Mouse (Mus musculus) midbrain, embryonic 16.5 days (tissue): Measurements from ENCODE around the gene Parl. TPM values are rescaled to one million over a fixed set of nuclear protein-coding genes. Genes with fewer than 3 reads are reported as not detected.

ENCODE experiments used
- ATAC-seq: fragments of 200-750 bp; cut with Nextera tagmentation; 2 replicates; pipeline ENCODE4 v1.8.0; 2017; ENCODE audit warnings: moderate TSS enrichment
- H3K27ac ChIP-seq: fragments of 300-500 bp; sonication (generic); 2 replicates; pipeline ENCODE4 v1.5.1; 2014; ENCODE audit warnings: mild to moderate bottlenecking, low read length, mixed read lengths
- H3K27me3 ChIP-seq: fragments of 300-500 bp; sonication (generic); 2 replicates; pipeline ENCODE4 v1.6.1; 2014; ENCODE audit warnings: low read depth, low read length, mixed read lengths; ENCODE audit not compliant: control insufficient read depth, insufficient read depth
- H3K36me3 ChIP-seq: fragments of 300-500 bp; sonication (generic); 2 replicates; pipeline ENCODE4 v1.6.1; 2014; ENCODE audit warnings: mild to moderate bottlenecking, low read length, moderate library complexity, mixed read lengths; ENCODE audit not compliant: control insufficient read depth, insufficient read depth
- H3K4me1 ChIP-seq: fragments of 300-500 bp; sonication (generic); 2 replicates; pipeline ENCODE4 v1.6.1; 2014; ENCODE audit warnings: mild to moderate bottlenecking, low read length, mixed read lengths; ENCODE audit not compliant: control insufficient read depth, insufficient read depth
- H3K4me2 ChIP-seq: fragments of 300-500 bp; sonication (generic); 2 replicates; pipeline ENCODE4 v1.6.1; 2014; ENCODE audit warnings: mild to moderate bottlenecking, low read length, mixed read lengths
- H3K4me3 ChIP-seq: fragments of 300-500 bp; sonication (generic); 2 replicates; pipeline ENCODE4 v1.5.1; 2014; ENCODE audit warnings: low read depth, mild to moderate bottlenecking, low read length, moderate library complexity, mixed read lengths
- H3K9ac ChIP-seq: fragments of 300-500 bp; sonication (generic); 2 replicates; pipeline ENCODE4 v1.6.1; 2014; ENCODE audit warnings: low read depth, low read length, mixed read lengths
- H3K9me3 ChIP-seq: fragments of 300-500 bp; sonication (generic); replicated peaks from 2 replicates; pipeline ENCODE4 v1.6.1; 2014; ENCODE audit warnings: mild to moderate bottlenecking, low read length, mixed read lengths; ENCODE audit not compliant: control insufficient read depth, poor library complexity, severe bottlenecking
- WGBS: fragments of 180-500 bp; shearing (Covaris S2); extraction: QIAGEN DNeasy Blood & Tissue Kit; methylation state at CpG from one replicate; pipeline ENCODE4 v1.1.7; 2014; 5-methylcytosine and 5-hydroxymethylcytosine counted together
- polyA plus RNA-seq: library from polyadenylated mRNA; unstranded; fragments of >200 nt; fragmentation: Nextera tagmentation; extraction: Ambion mirVana; gene quantifications from 2 replicates; pipeline ENCODE4 v1.2.1, GENCODE M21; 2015

The Parl gene
- polyA plus RNA-seq, 1 experiment from 2014 or later, result 76.3 TPM

DNA sequence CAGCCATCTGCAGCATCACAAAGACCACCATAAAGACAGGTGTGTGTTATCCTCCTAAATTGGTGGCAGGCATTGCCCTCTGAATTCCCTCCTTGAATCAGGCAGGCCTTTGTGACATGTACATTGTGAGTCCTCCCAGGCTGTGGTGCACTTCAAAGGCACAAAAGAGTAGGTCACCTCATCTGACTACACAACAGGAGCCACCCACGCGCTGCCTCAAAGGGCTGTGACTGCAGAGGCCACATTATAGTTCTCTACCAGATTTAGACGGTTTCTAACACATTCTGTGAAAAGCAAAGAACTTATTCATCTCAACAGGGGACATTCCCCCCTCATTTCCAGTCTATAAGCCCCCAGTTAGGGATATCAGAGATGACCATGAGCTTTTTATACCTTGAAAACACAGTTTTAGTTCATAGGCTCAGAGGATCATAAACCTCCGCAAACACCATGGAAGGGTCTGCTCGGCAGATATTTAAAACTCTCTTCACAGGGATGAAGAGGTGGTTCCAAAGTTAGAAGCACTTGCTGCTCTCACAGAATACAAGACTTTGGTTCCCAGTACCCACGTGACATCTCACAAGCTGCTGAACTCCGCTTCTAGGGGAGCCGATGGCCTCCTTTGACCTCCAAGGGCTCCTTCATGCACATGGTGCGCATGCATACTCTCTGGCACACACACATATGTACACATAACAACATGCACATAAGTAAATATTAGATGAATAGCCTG is 53.6 kb downstream of the Parl start:
- 81% methylated on average over 9 of the region's 9 CpGs for WGBS
- Histone ChIP-seq H3K27ac (no peak overlapping the region), H3K9me3 (no peaks in the 10 kb centered on the region), H3K9ac (no peak overlapping the region), H3K4me2 (no peak overlapping the region), H3K4me1 (no peaks in the 10 kb centered on the region), H3K4me3 (no peak overlapping the region), H3K27me3 (no peaks in the 10 kb centered on the region), H3K36me3 (no peaks in the 10 kb centered on the region)
- peak; percentile 64; the same call in 1 of the 2 replicates for ATAC-seq

DNA sequence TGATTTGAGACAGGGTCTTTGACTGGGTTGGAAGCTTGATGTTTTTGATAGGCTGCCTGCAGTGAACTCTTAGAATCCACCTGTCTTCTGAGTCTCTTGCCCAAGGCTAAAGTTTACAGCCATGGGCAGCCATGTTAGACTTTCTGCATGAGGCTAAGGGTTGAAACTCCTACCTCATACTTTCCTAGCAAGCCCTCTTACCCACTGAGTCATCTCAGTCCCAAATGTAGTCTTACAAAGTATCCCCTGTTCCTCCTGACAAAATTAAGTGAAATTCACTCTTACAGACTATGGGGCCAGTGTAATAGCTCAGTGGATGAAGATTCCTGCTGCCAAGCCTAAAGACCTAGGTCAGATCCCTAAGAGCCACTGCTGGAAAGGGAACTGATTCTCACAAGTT is 55.1 kb downstream of the Parl start:
- Histone ChIP-seq H3K27ac (no peak overlapping the region), H3K9ac (no peak overlapping the region), H3K9me3 (no peaks in the 10 kb centered on the region), H3K36me3 (no peaks in the 10 kb centered on the region), H3K4me3 (no peak overlapping the region), H3K27me3 (no peaks in the 10 kb centered on the region), H3K4me1 (no peaks in the 10 kb centered on the region), H3K4me2 (no peak overlapping the region)
- no peak for ATAC-seq

DNA sequence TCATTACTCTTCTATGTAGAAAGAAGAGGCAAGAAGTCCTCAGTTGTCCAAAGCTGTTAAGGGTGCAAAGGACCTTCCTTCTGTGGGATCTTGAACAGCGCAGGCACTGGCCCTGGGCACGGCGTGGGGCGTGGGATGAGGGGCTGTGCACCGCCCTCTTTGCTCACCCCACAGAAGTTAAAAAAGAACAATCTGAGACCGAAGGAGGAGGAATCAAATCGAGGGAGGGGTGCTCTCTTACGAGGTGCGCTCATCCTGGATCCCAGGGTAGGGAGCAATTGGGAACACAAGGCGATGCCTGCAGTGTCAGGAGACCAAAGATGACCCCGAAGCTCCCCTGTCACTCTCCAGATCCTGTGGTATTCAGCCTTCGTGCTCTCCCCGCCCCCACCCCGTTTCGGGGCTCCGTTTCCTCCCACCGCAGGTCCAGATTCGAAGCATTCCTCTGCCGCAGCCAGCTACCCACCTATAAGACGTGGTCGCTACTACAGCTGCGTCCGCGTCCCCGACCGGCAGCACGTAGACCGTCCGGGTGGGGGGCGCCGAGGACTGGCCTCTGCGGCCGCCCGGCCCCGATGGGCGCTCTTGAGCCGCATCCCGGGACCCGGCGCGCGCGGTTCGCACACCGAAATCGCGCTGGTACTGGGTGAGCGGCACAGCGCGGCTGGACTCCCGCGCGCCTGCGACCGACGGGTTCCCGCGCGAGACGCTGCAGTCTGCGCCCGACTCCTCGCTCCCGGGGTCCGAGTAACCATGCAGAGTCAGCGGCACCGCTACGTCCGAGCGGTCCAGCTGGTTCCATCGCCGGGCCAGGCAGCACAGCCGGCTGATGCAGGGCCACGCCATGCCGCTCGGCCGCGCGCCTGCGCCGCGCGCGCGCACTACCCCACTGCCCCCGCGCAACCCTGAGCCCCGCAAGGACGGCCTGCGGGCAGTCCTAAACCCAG is 61.4 kb downstream of the Parl start, which contains the start of gene Map6d1:
Gene Map6d1, minus strand, starts transcription at position 891 of the 947 bp plus-strand sequence.
- Histone ChIP-seq H3K4me1 (peaks cover 4% of the 10 kb centered on the region), H3K4me2 (peak within 1 kb of the TSS; percentile 87), H3K36me3 (no peaks in the 10 kb centered on the region), H3K27me3 (no peaks in the 10 kb centered on the region), H3K4me3 (peak within 1 kb of the TSS; percentile 82), H3K9me3 (no peaks in the 10 kb centered on the region), H3K27ac (peak within 1 kb of the TSS; percentile 90), H3K9ac (peak within 1 kb of the TSS; percentile 90)
- under 1% methylated on average over 90 of the region's 90 CpGs for WGBS
- ATAC-seq, result peak; percentile 94

DNA sequence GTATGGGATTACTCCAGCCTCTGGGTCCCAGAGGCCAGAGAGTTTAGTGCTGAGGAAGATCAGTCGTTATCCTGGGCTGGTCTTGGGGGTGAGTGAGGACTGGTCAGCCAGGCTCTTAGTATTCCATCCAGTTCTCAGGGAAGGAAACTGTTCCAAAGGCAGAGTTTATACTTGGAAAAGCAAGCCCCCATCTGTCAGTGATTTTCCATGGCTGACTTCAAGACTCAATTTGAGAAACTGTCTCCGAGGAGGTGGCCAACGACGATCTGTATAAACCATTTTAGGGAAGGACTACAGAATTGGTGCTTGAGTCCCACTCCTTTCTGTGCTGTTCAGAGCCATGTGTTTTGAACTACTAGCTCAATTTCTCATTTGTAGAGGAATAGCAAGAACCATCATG is 63.5 kb downstream of the Parl start:
- H3K9ac ChIP-seq, result no peak overlapping the region
- H3K9me3 ChIP-seq, result no peaks in the 10 kb centered on the region
- H3K27ac ChIP-seq, result no peak overlapping the region
- WGBS, result 90% methylated on average over 4 of the region's 4 CpGs
- no peak overlapping the region for H3K4me3 ChIP-seq
- no peak for ATAC-seq
- H3K4me1 ChIP-seq, result peaks cover 4% of the 10 kb centered on the region
- H3K27me3 ChIP-seq, result no peaks in the 10 kb centered on the region
- H3K4me2 ChIP-seq, result no peak overlapping the region
- no peaks in the 10 kb centered on the region; the same call in 1 of the 2 replicates for H3K36me3 ChIP-seq

DNA sequence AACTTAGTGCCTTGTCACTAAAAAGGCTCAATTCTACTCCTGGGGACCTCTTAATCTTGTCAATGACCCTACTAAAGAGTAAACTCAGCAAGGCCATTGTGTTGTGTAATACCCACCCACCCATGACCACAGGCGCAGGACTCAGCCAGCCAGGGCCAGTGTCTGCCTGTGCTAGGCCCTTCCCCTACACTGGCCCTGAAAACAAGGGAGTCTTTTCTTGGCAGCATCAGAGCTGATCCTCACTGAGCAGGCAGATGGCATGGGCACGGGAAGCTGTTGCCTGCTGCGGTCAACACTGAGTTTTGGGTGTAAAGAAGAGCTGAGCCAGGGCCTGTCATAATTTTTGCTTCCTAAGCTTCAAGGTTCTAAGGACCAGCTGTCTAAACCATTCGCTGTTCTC is 64.8 kb downstream of the Parl start:
- Histone ChIP-seq H3K9me3 (no peaks in the 10 kb centered on the region), H3K27ac (no peak overlapping the region; the same call in 1 of the 2 replicates), H3K4me2 (no peak overlapping the region), H3K27me3 (no peaks in the 10 kb centered on the region), H3K36me3 (peaks cover 2% of the 10 kb centered on the region; the same call in 1 of the 2 replicates), H3K4me1 (peaks cover 4% of the 10 kb centered on the region), H3K4me3 (no peak overlapping the region), H3K9ac (no peak overlapping the region)
- WGBS, result 31% methylated on average over 4 of the region's 4 CpGs
- no peak for ATAC-seq

DNA sequence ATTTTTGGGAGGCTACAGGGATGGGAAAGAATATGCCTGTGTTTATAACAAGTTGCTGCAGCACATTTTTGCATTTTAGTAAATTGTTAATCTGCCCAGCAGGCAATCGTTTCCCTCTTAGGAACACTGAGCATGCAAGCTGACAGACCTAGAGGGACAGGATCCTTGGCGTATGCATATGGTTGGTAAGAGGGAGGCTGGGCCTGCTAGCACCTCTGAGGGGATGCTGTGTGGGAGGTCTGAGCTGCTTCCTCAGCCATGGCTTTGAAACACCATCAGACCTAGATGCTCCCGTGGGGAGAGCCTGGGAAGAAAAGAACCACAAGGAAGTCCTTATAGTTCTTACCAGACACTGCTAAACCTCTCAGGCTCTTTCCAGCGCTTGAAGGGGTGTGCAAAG is 67.8 kb downstream of the Parl start:
- Histone ChIP-seq H3K27me3 (no peaks in the 10 kb centered on the region), H3K27ac (no peak overlapping the region), H3K4me1 (no peaks in the 10 kb centered on the region), H3K36me3 (peaks cover 13% of the 10 kb centered on the region), H3K4me2 (no peak overlapping the region), H3K4me3 (no peak overlapping the region), H3K9ac (no peak overlapping the region), H3K9me3 (no peaks in the 10 kb centered on the region)
- 70% methylated on average over 4 of the region's 4 CpGs for WGBS
- ATAC-seq, result no peak

Other genes starting within 250 kb of the Parl start
- gene Klhl24, start 204.8 kb downstream of the Parl start, polyA plus RNA-seq, result 48.3 and 55.1 TPM in 2 replicates
- gene Yeats2, start 161.3 kb downstream of the Parl start, polyA plus RNA-seq, result 18.6 and 21.8 TPM in 2 replicates
- 5.4 and 6.3 TPM in 2 replicates for gene Map6d1, start 61.0 kb downstream of the Parl start, polyA plus RNA-seq
- gene Cyp2ab1, start 23.0 kb upstream of the Parl start, polyA plus RNA-seq, result not detected in 2 replicates
- gene Abcc5, start 124.0 kb upstream of the Parl start, polyA plus RNA-seq, result 168 and 180 TPM in 2 replicates
- gene Eif2b5, start 196.4 kb upstream of the Parl start, polyA plus RNA-seq, result 95.0 and 97.1 TPM in 2 replicates
- gene Dvl3, start 214.6 kb upstream of the Parl start, polyA plus RNA-seq, result 36.2 and 38.0 TPM in 2 replicates
- gene Ap2m1, start 233.1 kb upstream of the Parl start, polyA plus RNA-seq, result 1,379 and 1,416 TPM in 2 replicates
- gene Abcf3, start 246.2 kb upstream of the Parl start, polyA plus RNA-seq, result 80.9 and 95.7 TPM in 2 replicates